Mouse (Mus musculus) right cerebral cortex, postnatal 14 days (tissue): ENCODE measurements around the gene Tbc1d13.

Source experiments
- DNase-seq: peaks from one replicate; pipeline ENCODE4 v3.0.0; 2022

Gene Tbc1d13

DNA sequence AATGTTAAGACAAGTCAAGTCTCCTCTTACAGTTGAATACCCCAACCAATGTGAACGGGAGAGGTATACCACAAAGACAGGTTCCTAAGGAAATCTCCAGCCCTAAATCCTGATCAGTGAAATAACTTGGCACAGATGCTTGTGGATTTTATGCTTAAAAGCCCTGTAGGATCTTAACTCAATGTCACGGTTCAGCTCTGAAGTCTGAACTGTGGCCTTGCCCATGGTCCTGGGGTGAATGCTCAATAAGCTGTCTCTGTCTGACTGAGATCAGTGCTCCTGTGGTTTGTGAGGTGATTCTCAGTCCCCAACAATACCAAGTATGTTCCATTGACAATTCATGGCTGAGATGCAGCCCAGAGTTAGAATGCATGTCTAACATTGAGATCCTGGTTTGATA is 48.9 kb downstream of the Tbc1d13 start:
- DNase-seq, result no peak

GRCm38 (mm10) chr2:30183721-30184120 is 50.2 kb downstream of the Tbc1d13 start:
- no peak for DNase-seq

- no peak for DNase-seq
Observed at GRCm38 (mm10) chr2:30185276-30185675, 51.7 kb downstream of the Tbc1d13 start.

DNA sequence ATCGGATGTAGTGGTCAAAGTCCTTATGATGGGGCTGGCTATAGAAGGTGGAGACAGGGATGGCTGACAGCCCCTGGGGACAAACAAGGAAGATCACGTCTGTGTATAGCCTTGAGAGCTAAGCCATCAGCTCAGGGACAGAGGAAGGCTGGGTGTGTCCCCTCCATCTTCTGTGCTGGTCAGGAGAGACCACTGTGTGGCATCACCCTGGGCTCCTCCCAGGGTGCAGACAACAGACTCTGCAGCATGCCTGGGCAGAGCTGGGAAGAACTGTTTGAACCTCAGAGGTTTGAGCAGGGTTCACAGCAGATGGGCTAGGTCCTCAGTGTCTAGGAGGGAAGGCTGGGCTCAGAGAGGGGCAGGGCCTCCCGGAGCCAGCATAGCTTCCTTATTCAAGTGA is 52.1 kb downstream of the Tbc1d13 start:
- no peak for DNase-seq

DNA sequence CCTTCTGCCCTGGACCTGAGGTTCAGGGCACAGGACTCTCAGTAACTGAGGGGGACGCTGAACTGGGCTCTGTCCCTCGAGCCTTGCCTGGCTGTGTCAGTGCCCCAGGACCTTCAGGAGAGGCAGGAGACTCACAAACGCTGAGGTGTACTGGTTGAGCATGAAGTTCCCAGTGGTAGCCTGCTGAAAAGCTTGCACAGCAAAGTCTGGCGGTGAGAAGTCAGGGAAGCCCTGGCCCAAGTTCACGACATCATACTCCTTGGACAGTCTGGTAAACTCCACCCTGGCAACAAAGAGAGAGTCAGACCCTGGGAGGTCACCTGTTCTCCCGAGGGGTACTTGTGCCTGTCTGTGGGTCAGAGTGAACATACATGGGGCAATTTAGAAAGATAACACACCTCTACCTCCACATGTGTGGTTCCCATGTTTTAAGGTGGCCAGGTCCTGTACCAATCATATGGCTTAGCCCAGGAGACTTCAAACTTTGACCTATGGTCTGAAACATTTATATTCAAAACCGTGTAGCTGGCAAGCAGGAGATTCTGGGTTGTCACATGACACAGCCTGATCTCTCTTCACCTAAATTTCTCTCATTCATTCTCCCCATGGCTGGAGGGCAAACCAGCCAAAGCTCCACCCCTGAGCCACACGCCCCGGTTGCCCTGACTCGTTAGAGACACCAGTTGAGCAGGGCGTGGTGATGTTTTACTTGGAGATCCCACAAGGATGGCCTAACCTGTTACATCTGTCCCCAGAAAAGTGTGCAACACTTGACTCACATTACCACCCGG is 58.4 kb downstream of the Tbc1d13 start:
- no peak for DNase-seq

- DNase-seq, result no peak
Observed at GRCm38 (mm10) chr2:30194656-30195055, 61.1 kb downstream of the Tbc1d13 start.

DNA sequence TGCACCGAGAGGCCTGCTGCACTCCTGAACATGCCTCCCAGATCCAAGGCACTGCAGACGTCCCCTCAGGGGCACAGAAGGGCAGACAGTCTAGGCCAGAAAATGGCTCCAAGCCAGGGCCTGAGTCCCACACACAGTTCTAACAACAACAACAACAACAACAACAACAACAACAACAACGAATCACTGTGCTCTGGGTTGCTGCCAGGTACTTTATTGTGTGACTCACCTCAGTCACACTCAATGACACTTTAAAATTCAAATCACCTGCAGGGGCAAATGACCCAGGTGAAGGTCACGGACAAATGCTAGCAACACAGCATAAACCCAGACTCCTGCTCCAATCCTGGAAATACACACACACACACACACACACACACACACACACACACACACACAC is 64.5 kb downstream of the Tbc1d13 start:
- no peak for DNase-seq

DNA sequence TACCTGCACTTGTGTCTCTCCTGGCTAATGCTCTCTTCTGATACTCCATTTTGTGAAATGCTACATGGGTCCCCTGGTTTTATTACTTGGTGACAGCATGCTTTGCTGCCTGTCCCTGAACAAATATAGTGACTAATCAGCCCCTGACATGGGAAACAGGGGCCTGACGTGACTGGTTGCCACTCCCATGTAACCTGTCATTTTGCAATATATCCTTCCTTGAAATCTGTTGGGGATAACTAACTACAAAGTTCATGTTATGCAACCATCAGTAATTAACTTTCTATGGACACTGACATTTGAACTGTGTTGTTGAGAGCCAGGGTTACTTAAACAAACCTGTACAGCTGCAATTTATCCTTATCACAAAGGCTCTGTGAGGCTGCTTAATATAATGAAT is 66.4 kb downstream of the Tbc1d13 start:
- DNase-seq, result no peak

DNA sequence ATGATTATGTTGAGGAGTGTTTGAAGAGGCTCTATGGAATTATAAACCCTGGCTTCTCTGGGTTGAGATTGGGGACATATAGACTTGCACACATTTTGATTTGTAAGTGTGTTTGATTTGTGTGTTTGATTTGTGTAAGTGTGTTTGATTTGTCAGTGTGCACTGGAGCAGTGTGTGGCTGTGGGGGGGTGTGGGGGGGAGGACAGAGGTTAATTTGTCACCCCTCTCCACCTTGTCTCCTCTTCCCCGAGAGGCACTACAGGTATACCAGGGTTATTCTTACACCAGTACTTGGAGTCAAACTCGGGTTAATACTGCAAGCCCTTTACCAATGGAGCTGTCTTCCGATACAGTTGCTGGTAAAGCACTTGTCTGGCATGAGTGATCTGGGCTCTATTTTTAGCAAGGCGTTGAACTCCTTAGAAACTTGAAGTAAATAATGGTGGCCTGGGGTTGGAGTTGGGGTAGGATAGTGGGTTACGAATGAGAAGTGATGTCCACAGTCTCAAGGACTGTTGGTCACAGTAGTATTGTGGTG is 66.9 kb downstream of the Tbc1d13 start:
- no peak for DNase-seq
